Mouse (Mus musculus): ENCODE results near the gene Zfp146. TPM values are rescaled to one million over a fixed set of nuclear protein-coding genes. Genes with fewer than 3 reads are reported as not detected.

Zfp146 gene
- polyA plus RNA-seq (2012), result 8.2 and 19.8 TPM in 2 replicates

- no peak for TF ChIP-seq GATA1 (IDR thresholded peaks at IDR 0.05; ENCODE audit: low read length)
Measured at GRCm38 (mm10) chr7:30169583-30170282, at the start of gene Zfp146. Gene Zfp146 (minus strand): TSS chr7:30169750.

DNA sequence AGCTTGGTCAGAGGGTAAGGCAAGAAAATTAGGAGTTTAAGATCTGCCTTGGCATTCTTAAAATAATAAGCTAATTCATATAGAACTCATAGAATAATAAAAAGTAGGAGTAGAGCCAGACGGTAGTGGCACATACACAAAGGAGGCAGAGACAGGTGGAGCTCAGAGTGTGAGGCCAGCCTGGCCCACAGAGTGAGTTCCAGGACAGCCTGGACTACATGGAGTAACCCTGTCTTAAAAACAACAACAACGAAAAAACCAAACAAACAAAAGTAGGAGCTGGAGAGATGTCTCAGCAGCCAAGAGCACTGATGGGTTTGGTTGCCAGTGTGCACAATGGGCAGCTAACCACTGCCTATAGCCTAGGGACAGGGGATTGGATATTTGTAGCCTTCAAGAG is 47.7 kb upstream of the Zfp146 start:
- no peak for TF ChIP-seq GATA1 (IDR thresholded peaks at IDR 0.05; ENCODE audit: low read length)

GRCm38 (mm10) chr7:30216723-30217151 is 47.2 kb upstream of the Zfp146 start:
- no peak for TF ChIP-seq GATA1 (IDR thresholded peaks at IDR 0.05; ENCODE audit: low read length)

DNA sequence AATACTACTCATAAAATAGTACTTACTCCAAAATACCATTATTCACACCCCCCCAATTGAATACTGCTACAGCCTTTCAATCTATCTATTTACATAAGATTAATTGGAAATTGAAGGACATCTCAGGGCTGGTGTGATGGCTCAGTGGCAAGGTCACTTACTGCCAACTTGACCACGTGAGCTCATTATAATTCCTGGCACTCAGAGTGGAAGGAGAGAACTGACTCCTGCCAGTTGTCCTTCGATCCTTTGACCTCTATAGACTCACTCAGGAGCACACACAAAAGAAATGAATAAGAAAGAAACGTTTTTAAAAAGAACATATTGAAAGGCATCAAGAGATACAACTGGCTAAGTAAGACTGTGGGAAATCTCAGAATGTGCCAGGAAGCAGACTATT is 46.3 kb upstream of the Zfp146 start:
- no peak for TF ChIP-seq GATA1 (IDR thresholded peaks at IDR 0.05; ENCODE audit: low read length)

GRCm38 (mm10) chr7:30213881-30214280 is 44.3 kb upstream of the Zfp146 start:
- no peak for TF ChIP-seq GATA1 (IDR thresholded peaks at IDR 0.05; ENCODE audit: low read length)

DNA sequence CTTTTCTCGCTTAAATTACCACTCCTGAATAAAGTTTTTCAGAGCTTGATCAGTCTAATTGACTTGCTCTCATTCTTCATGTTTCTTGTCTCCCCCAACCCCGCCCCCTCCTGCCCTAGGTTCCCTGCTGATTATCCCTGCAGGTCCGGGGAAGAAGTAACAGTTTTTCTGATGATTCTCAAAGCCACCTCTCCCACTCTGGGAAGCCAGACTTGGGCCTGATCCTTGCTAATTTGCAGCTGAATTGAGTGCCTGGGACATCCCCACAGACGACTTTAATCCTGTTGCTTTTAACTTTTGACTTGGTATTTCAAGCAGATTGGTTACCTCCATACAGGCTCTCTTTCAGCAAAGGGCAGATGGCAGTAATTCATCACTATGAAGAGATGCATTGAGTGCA is 41.5 kb upstream of the Zfp146 start:
- TF ChIP-seq GATA1 (IDR thresholded peaks at IDR 0.05; ENCODE audit: low read length), result no peak

DNA sequence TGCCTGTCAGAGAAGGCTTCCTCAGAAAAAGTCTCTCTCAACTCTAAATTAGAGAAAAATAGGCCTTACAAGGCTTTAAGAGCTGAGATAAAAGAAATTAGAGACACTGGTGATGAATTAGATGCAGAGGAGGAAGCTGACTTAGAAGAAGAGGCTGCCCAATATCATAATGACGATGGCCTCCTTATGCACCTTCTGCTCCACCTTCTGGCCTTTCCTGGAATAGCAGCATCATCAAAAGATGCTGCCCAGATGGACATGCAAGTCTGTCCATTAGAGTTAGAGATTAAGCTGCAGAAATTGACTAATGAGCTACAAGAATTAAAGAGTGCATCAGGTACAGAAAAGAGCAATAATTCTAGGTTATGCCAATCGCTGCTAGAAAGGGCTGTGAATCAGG is 35.8 kb upstream of the Zfp146 start:
- TF ChIP-seq GATA1 (IDR thresholded peaks at IDR 0.05; ENCODE audit: low read length), result no peak

DNA sequence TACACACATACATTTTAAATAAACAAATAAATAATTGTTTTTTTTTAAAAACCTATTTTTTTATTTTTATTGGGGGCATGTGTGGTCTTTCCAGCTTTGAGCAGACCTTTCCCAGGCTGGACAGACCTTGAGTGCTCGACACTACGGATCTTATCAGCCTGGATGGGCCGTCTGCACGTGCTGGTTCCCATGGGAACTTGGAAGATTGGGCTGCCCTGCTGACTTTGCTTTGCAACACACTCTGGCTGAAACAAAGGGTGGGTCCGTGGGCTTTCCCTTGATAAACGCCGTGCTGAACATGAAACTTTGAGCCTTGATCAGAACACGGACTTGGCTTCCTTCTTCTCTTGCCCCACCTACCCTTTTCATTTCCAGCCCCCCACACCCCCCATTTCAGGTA is 34.8 kb upstream of the Zfp146 start:
- no peak for TF ChIP-seq GATA1 (IDR thresholded peaks at IDR 0.05; ENCODE audit: low read length)

GRCm38 (mm10) chr7:30202895-30203690 is 33.5 kb upstream of the Zfp146 start:
- no peak for TF ChIP-seq GATA1 (IDR thresholded peaks at IDR 0.05; ENCODE audit: low read length)

DNA sequence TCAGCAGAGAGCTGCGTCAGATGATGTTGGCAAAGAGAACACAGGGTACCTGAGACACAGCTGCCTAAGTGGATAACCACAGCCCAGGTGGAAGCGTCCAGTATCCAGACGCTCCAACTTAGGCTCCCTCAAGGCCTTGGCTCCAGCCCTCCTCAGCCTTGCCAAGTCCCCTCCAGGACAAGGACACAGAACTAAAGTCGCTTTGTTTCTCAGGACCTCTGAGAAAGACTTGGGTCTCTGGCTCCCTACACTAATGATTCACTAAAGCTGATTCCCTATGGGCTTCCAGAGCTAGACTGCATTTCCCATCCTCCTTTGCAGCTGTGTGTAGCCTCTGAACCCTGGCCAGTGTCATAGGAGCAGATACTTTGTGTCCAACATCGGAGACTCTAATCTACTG is 30.6 kb upstream of the Zfp146 start:
- TF ChIP-seq GATA1 (IDR thresholded peaks at IDR 0.05; ENCODE audit: low read length), result no peak

GRCm38 (mm10) chr7:30199498-30200139 is 30.1 kb upstream of the Zfp146 start:
- no peak for TF ChIP-seq GATA1 (IDR thresholded peaks at IDR 0.05; ENCODE audit: low read length)

DNA sequence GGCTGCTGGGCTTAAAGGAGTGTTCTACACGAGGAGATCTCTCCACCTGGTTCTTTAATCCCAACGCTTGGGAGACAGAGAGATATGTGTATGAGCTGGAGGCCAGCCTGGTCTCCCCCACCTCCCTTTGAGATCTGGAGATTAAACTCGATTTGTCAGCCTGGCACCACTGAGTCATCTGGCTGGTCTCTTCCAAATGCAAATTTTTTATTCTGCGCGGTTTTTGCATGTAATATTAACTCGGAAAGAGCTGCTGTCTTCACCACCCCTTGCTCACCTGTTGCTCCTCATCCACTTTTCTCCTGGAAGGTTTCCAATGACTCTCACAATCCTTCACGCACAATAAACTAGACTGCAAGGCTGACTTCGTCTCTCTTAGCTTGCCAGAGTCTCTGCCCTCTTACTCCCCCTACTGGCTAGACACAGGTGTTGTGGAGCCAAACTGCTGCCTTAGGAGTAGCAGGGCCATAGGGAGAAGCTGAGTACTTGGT is 29.0 kb upstream of the Zfp146 start, which contains the start of gene Capns1:
TSS of gene Capns1 (minus strand) at position 331 of the 491 bp plus-strand sequence.
- TF ChIP-seq GATA1 (IDR thresholded peaks at IDR 0.05; ENCODE audit: low read length), result no peak

- no peak for TF ChIP-seq GATA1 (IDR thresholded peaks at IDR 0.05; ENCODE audit: low read length)
Measured at GRCm38 (mm10) chr7:30197592-30198129, 28.1 kb upstream of the Zfp146 start.

DNA sequence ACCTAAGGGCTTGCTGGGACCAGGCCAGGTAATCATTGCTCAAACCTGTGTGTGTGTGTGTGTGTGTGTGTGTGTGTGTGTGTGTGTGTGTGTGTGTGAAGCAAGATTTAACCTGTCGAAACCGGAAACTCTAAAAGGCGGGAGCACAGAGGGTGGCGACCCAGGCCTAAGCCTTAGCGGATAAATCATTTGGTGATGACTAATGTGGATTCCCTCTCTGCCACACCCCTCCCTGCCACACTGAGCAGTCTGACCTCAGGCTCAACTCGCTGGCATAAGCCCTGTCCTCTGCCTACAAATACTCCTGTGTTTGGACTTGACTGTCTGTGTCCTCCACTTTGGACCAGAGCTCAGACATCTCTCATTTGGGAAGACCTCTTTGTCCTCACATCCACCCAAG is 26.6 kb upstream of the Zfp146 start:
- TF ChIP-seq GATA1 (IDR thresholded peaks at IDR 0.05; ENCODE audit: low read length), result no peak

DNA sequence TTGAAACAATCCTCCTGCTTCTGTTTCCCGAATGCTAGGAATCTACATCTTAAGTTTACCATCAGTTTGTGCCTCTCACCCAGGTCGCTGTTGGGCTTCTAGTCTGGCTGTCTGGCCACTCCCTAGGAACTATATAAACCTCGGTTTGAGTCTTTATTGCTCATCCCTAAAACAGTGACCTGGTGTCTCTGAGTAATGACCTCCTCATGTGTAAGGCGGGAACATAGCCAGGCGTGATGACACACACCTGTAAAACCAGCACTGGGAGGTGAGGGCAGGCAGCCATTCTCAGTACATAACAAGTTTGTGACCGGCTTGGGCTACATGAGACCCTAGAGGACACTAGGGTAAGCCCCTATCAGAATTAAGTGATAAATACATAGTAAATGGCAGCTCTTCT is 25.9 kb upstream of the Zfp146 start:
- TF ChIP-seq GATA1 (IDR thresholded peaks at IDR 0.05; ENCODE audit: low read length), result no peak

GRCm38 (mm10) chr7:30194884-30195283 is 25.3 kb upstream of the Zfp146 start:
- no peak for TF ChIP-seq GATA1 (IDR thresholded peaks at IDR 0.05; ENCODE audit: low read length)

Data from G1E-ER4 (cell line).